In genomic region chr1:186926316-186926949, GRCm38 (mm10) we compare ENCODE assay signal across 18 mouse cellular contexts. TPM values are rescaled to one million over a fixed set of nuclear protein-coding genes. Genes with fewer than 3 reads are reported as not detected.
DNase-seq lines count a peak whose midpoint lies in the region; ATAC-seq and TF ChIP-seq lines count a peak whose summit lies in the region.
"Had no signal": no experiment of that assay in that cellular context is flagged by ENCODE, and none has a peak within 500 bp of the region (broad histone marks: within the 10 kb centered on the region; RNA-seq: fewer than 3 reads in every experiment).

No protein-coding gene starts in this region.

- ATAC-seq in hindbrain, embryonic 13.5 days (ENCODE audit: low FRiP score) = no peak
- peak; percentile 70 for ATAC-seq in forebrain, embryonic 12.5 days (ENCODE audit: low FRiP score)
- ATAC-seq: CD4-positive, CD25-positive, alpha-beta regulatory T cell, adult 4 months; intestine, embryonic 15.5 days; liver, postnatal 0 days had no signal

- peak; percentile 13 for DNase-seq in hindbrain, embryonic 10.5 days (ENCODE audit: low spot score)
- DNase-seq in ZHBTc4 (ENCODE audit: low read depth, low spot score) = peak; percentile 13
- no peak for DNase-seq in gastrocnemius, postnatal 25 days
- DNase-seq in urinary bladder, postnatal 10 days (ENCODE audit: low spot score) = no peak
- no peak for DNase-seq in heart, postnatal 14 days
- DNase-seq: cerebellum, postnatal 36 days; kidney, postnatal 36 days; liver, postnatal 0 days; right cerebral cortex, adult 18-20 months; thymus, postnatal 36 days had no signal

- peak overlapping the region; percentile 51 for H3K27ac ChIP-seq in hindbrain, embryonic 10.5 days
- no peak overlapping the region for H3K27ac ChIP-seq in hindbrain, embryonic 13.5 days
- peak overlapping the region; percentile 70 for H3K27ac ChIP-seq in forebrain, embryonic 12.5 days
- H3K27ac ChIP-seq: intestine, embryonic 15.5 days; neural tube, embryonic 12.5 days had no signal

- no peaks in the 10 kb centered on the region for H3K36me3 ChIP-seq in hindbrain, embryonic 10.5 days
- no peaks in the 10 kb centered on the region for H3K36me3 ChIP-seq in hindbrain, embryonic 13.5 days
- H3K36me3 ChIP-seq in forebrain, embryonic 12.5 days (replicated peaks) = no peaks in the 10 kb centered on the region
- H3K36me3 ChIP-seq in myocyte (ENCODE audit: control insufficient read depth, insufficient read depth) = no peaks in the 10 kb centered on the region
- H3K36me3 ChIP-seq: intestine, embryonic 15.5 days; neural tube, embryonic 12.5 days had no signal

- H3K4me3 ChIP-seq in hindbrain, embryonic 10.5 days = no peak overlapping the region
- H3K4me3 ChIP-seq in hindbrain, embryonic 13.5 days = no peak overlapping the region
- H3K4me3 ChIP-seq in forebrain, embryonic 12.5 days (replicated peaks) = no peak overlapping the region
- H3K4me3 ChIP-seq in myocyte = no peak overlapping the region
- H3K4me3 ChIP-seq: intestine, embryonic 15.5 days; neural tube, embryonic 12.5 days had no signal

- peaks cover 35% of the 10 kb centered on the region for H3K4me1 ChIP-seq in hindbrain, embryonic 10.5 days (replicated peaks)
- peaks cover 19% of the 10 kb centered on the region for H3K4me1 ChIP-seq in hindbrain, embryonic 13.5 days (replicated peaks)
- H3K4me1 ChIP-seq in forebrain, embryonic 12.5 days = peaks cover 30% of the 10 kb centered on the region
- H3K4me1 ChIP-seq: intestine, embryonic 15.5 days had no signal

- H3ac ChIP-seq in myocyte (ENCODE audit: control insufficient read depth, insufficient read length) = no peak overlapping the region

- peaks cover 45% of the 10 kb centered on the region for H3K27me3 ChIP-seq in hindbrain, embryonic 10.5 days (ENCODE audit: insufficient read depth, poor library complexity, severe bottlenecking)
- H3K27me3 ChIP-seq in hindbrain, embryonic 13.5 days = peaks cover 18% of the 10 kb centered on the region
- H3K27me3 ChIP-seq in forebrain, embryonic 12.5 days = 0 out of 2 replicates have a peak, but pooled peaks cover 3% of the 10 kb centered on the region
- H3K27me3 ChIP-seq in myocyte (ENCODE audit: control insufficient read depth, insufficient read depth, insufficient read length) = no peaks in the 10 kb centered on the region
- H3K27me3 ChIP-seq: intestine, embryonic 15.5 days had no signal

- H3K9ac ChIP-seq in hindbrain, embryonic 13.5 days = no peak overlapping the region
- H3K9ac ChIP-seq in forebrain, embryonic 12.5 days = no peak overlapping the region
- H3K9ac ChIP-seq: intestine, embryonic 15.5 days; liver, postnatal 0 days; neural tube, embryonic 12.5 days had no signal

- H3K79me2 ChIP-seq in myocyte (ENCODE audit: control insufficient read depth, insufficient read depth) = no peaks in the 10 kb centered on the region

- no peak overlapping the region for H3K4me2 ChIP-seq in hindbrain, embryonic 13.5 days
- peak overlapping the region; percentile 27 for H3K4me2 ChIP-seq in forebrain, embryonic 12.5 days
- peak overlapping the region; percentile 31 for H3K4me2 ChIP-seq in myocyte (ENCODE audit: low read depth)
- H3K4me2 ChIP-seq: intestine, embryonic 15.5 days; neural tube, embryonic 12.5 days had no signal

- intact Hi-C loops in heart, postnatal 14 days (cut with DNase I) = no loop called here

- WGBS in hindbrain, embryonic 10.5 days = 54% methylated on average over 8 of the region's 8 CpGs
- WGBS in hindbrain, embryonic 13.5 days = 40% methylated on average over 8 of the region's 8 CpGs
- WGBS in forebrain, embryonic 12.5 days = 9% methylated on average over 8 of the region's 8 CpGs

- no peaks in the 10 kb centered on the region for H3K9me3 ChIP-seq in hindbrain, embryonic 10.5 days
- no peaks in the 10 kb centered on the region for H3K9me3 ChIP-seq in hindbrain, embryonic 13.5 days
- H3K9me3 ChIP-seq in forebrain, embryonic 12.5 days = no peaks in the 10 kb centered on the region
- H3K9me3 ChIP-seq: intestine, embryonic 15.5 days; neural tube, embryonic 12.5 days had no signal

- TF ChIP-seq POLR2A in myocyte (IDR thresholded peaks at IDR 0.05; ENCODE audit: insufficient read length, low read depth) = no peak

TF ChIP-seq in myocyte, 11 proteins besides CTCF, POLR2A, EP300 and RAD21:
- TF ChIP-seq USF1 (IDR thresholded peaks at IDR 0.05; ENCODE audit: low read depth) (no peak), MAX (IDR thresholded peaks at IDR 0.05; ENCODE audit: low read depth) (no peak), MYOD1 (IDR thresholded peaks at IDR 0.05; ENCODE audit: control insufficient read depth in 1 of 3, insufficient read length in 2 of 3, low read depth in 2 of 3) (no peak), CEBPB (IDR thresholded peaks at IDR 0.05; ENCODE audit: insufficient read depth, poor library complexity, severe bottlenecking) (no peak), TCF12 (IDR thresholded peaks at IDR 0.05; ENCODE audit: insufficient read depth, poor library complexity, severe bottlenecking) (no peak), TCF3 (IDR thresholded peaks at IDR 0.05; ENCODE audit: insufficient read length, low read depth) (no peak), SRF (IDR thresholded peaks at IDR 0.05; ENCODE audit: control insufficient read depth, insufficient read length, low read depth) (no peak), MYOG (IDR thresholded peaks at IDR 0.05; ENCODE audit: control insufficient read depth in 1 of 3, insufficient read depth in 1 of 3, insufficient read length in 2 of 3, low read depth in 2 of 3) (no peak), POLR2AphosphoS2 (IDR thresholded peaks at IDR 0.05; ENCODE audit: insufficient read length, low read depth) (no peak), REST (IDR thresholded peaks at IDR 0.05; ENCODE audit: insufficient read depth, insufficient read length) (no peak), E2F4 (IDR thresholded peaks at IDR 0.05; ENCODE audit: insufficient read depth) (no peak)

RNA-seq across cellular contexts. Expression of gene D1Pas1, which starts 40.8 kb away (rescaled TPM):
- 0.20 and 0.25 TPM in 2 replicates for polyA plus RNA-seq in hindbrain, embryonic 10.5 days (2016; fragmentation: Nextera tagmentation; extraction: Ambion mirVana)
- 0.21 and 0.23 TPM in 2 replicates for polyA plus RNA-seq in hindbrain, embryonic 13.5 days (2015; fragmentation: Nextera tagmentation; extraction: Ambion mirVana)
- 0.08 TPM in 1 of 2 replicates, not detected in the other for polyA plus RNA-seq in forebrain, embryonic 12.5 days (2016; fragmentation: Nextera tagmentation; extraction: Ambion mirVana)
- not detected for polyA plus RNA-seq in myocyte (2012; fragmentation: generic; extraction: Trizol)
- total RNA-seq in gastrocnemius, postnatal 25 days (2021) = not detected
- under 1 TPM; 0.07 to 0.14 TPM for total RNA-seq in heart, postnatal 14 days (2021)
- total RNA-seq: left cerebral cortex, postnatal 36 days; megakaryocyte, adult 5-6 weeks had no signal
- polyA plus RNA-seq: CD4-positive, CD25-positive, alpha-beta regulatory T cell, adult 4 months; liver, postnatal 0 days had no signal

Comparison
In these comparisons a context has a peak if more than half of its experiments do, and no peak if none do; other contexts are left out.
1. DNase-seq: peak in hindbrain, embryonic 10.5 days (single experiment) and ZHBTc4 (single experiment); none in gastrocnemius, postnatal 25 days (single experiment), urinary bladder, postnatal 10 days (single experiment) and heart, postnatal 14 days (0 of 2).